Mouse (Mus musculus): ENCODE results near the gene Ccdc12.

DNA sequence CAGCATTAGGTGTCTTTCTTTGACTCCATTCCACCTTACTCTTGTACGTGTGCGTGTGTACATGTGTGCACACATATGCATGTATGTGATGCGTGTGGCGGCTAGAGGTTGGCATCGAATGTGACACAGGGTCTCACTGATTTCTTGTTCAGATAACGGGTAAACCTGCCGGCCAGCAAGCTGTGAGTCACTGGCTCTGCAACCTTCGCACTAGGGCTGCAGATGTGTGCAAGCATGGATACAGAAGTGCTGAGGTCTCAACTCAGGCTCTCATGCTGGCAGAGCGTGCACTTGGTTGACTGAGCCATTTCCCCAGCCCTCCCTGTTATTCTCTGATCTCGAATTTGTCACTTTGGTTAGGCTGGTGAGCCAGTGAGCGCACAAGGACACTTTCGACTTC, 3.2 kb downstream of the Ccdc12 start:
- no peak for TF ChIP-seq GATA1 (IDR thresholded peaks at IDR 0.05; ENCODE audit: borderline replicate concordance, low read length)
- TF ChIP-seq FLI1 (IDR thresholded peaks at IDR 0.05; ENCODE audit: low read length) = no peak

All from megakaryocyte, embryonic 14.5 days (primary cell).